Mouse (Mus musculus) midbrain, embryonic 12.5 days (tissue): ENCODE results near the gene Gdnf. TPM values are rescaled to one million over a fixed set of nuclear protein-coding genes. Genes with fewer than 3 reads are reported as not detected.

Experiments used
- ATAC-seq: fragments of 200-750 bp; cut with Nextera tagmentation; 2 replicates; pipeline ENCODE4 v1.8.0; 2017; ENCODE audit warnings: low read depth, moderate TSS enrichment, moderate library complexity; ENCODE audit not compliant: low FRiP score
- H3K27ac ChIP-seq: fragments of 300-500 bp; sonication (generic); replicated peaks from 2 replicates; pipeline ENCODE4 v1.5.1; 2016; ENCODE audit warnings: mild to moderate bottlenecking
- H3K27me3 ChIP-seq: fragments of 300-500 bp; sonication (generic); 2 replicates; pipeline ENCODE4 v1.6.1; 2016; ENCODE audit warnings: mild to moderate bottlenecking
- H3K36me3 ChIP-seq: fragments of 300-500 bp; sonication (generic); 2 replicates; pipeline ENCODE4 v1.6.1; 2016
- H3K4me1 ChIP-seq: fragments of 300-500 bp; sonication (generic); 2 replicates; pipeline ENCODE4 v1.6.1; 2016
- H3K4me2 ChIP-seq: fragments of 300-500 bp; sonication (generic); replicated peaks from 2 replicates; pipeline ENCODE4 v1.6.1; 2016; ENCODE audit warnings: mild to moderate bottlenecking, moderate library complexity
- H3K4me3 ChIP-seq: fragments of 300-500 bp; sonication (generic); 2 replicates; pipeline ENCODE4 v1.5.1; 2016; ENCODE audit warnings: mild to moderate bottlenecking
- H3K9ac ChIP-seq: fragments of 300-500 bp; sonication (generic); replicated peaks from 2 replicates; pipeline ENCODE4 v1.6.1; 2016; ENCODE audit warnings: mild to moderate bottlenecking, moderate library complexity
- H3K9me3 ChIP-seq: fragments of 300-500 bp; sonication (generic); 2 replicates; pipeline ENCODE4 v1.6.1; 2016; ENCODE audit warnings: mild to moderate bottlenecking
- WGBS: fragments of 180-500 bp; shearing (Covaris S2); methylation state at CpG from one replicate; pipeline ENCODE4 v1.1.7; 2016; 5-methylcytosine and 5-hydroxymethylcytosine counted together
- polyA plus RNA-seq: library from polyadenylated mRNA; unstranded; fragments of >200 nt; fragmentation: Nextera tagmentation; extraction: Ambion mirVana; gene quantifications from 2 replicates; pipeline ENCODE4 v1.2.1, GENCODE M21; 2016

Gdnf gene
- polyA plus RNA-seq = 0.22 and 0.35 TPM in 2 replicates

GRCm38 (mm10) chr15:7810556-7811252, at the start of gene Gdnf:
Gene Gdnf, plus strand, starts transcription at chr15:7810846.
- Histone ChIP-seq H3K9me3 (no peaks in the 10 kb centered on the region), H3K9ac (peak within 1 kb of the TSS; percentile 53), H3K36me3 (no peaks in the 10 kb centered on the region), H3K4me3 (peak within 1 kb of the TSS; percentile 58), H3K4me2 (peak within 1 kb of the TSS; percentile 92), H3K27ac (no peak within 1 kb of the TSS), H3K4me1 (peaks cover 36% of the 10 kb centered on the region), H3K27me3 (peaks cover 95% of the 10 kb centered on the region)
- peak; percentile 50 for ATAC-seq
- WGBS = under 1% methylated on average over 65 of the region's 73 CpGs

GRCm38 (mm10) chr15:7767166-7767565, 43.5 kb upstream of the Gdnf start:
- WGBS = 93% methylated on average over 7 of the region's 7 CpGs

DNA sequence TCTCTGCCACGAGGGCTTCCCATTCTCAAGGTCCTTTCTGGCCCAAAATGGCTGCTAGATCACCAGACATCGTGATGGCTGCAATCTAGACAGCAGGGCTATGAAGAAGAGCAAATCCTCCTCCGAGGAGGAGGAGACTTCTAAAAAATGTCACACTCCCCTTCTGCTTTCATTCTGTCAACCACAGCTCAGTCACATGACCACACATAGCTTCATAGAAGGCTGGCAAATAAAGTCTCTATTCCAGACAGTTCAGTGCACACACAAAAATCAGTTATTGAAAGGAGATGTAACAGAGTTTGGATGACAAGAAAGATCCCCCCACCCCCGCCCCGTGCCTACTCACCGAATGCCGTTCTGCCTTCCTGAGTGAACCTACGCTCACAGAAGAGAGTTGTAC, 37.7 kb upstream of the Gdnf start:
- Histone ChIP-seq H3K27ac (no peak overlapping the region), H3K36me3 (no peaks in the 10 kb centered on the region), H3K4me2 (no peak overlapping the region), H3K9ac (no peak overlapping the region), H3K9me3 (no peaks in the 10 kb centered on the region), H3K27me3 (no peaks in the 10 kb centered on the region), H3K4me3 (no peak overlapping the region), H3K4me1 (no peaks in the 10 kb centered on the region)
- no peak for ATAC-seq
- 87% methylated on average over 8 of the region's 8 CpGs for WGBS

More at GRCm38 (mm10) chr15:7767166-7767565, 43.5 kb upstream of the Gdnf start:
- Histone ChIP-seq H3K4me1 (no peaks in the 10 kb centered on the region), H3K36me3 (no peaks in the 10 kb centered on the region), H3K4me2 (no peak overlapping the region), H3K27ac (no peak overlapping the region), H3K4me3 (no peak overlapping the region), H3K9me3 (no peaks in the 10 kb centered on the region), H3K9ac (no peak overlapping the region), H3K27me3 (no peaks in the 10 kb centered on the region)
- no peak for ATAC-seq

- no peaks in the 10 kb centered on the region for H3K36me3 ChIP-seq
- H3K9me3 ChIP-seq = no peaks in the 10 kb centered on the region
- H3K4me2 ChIP-seq = no peak overlapping the region
- WGBS = 90% methylated on average over 5 of the region's 5 CpGs
- no peak for ATAC-seq
- no peak overlapping the region for H3K9ac ChIP-seq
- H3K27me3 ChIP-seq = no peaks in the 10 kb centered on the region
- H3K4me3 ChIP-seq = no peak overlapping the region
- H3K4me1 ChIP-seq = no peaks in the 10 kb centered on the region
- no peak overlapping the region for H3K27ac ChIP-seq
Observed at GRCm38 (mm10) chr15:7781517-7781916, 29.1 kb upstream of the Gdnf start.

GRCm38 (mm10) chr15:7809841-7810391, 730 bp upstream of the Gdnf start:
- H3K27ac ChIP-seq = no peak overlapping the region
- under 1% methylated on average over 32 of the region's 32 CpGs for WGBS
- H3K36me3 ChIP-seq = no peaks in the 10 kb centered on the region
- no peaks in the 10 kb centered on the region for H3K9me3 ChIP-seq
- H3K4me3 ChIP-seq = peak overlapping the region; percentile 58
- H3K4me2 ChIP-seq = peak overlapping the region; percentile 92
- ATAC-seq = peak; percentile 17; the same call in 1 of the 2 replicates
- peak overlapping the region; percentile 53 for H3K9ac ChIP-seq
- peaks cover 87% of the 10 kb centered on the region for H3K27me3 ChIP-seq
- H3K4me1 ChIP-seq = peaks cover 28% of the 10 kb centered on the region; the same call in 1 of the 2 replicates

DNA sequence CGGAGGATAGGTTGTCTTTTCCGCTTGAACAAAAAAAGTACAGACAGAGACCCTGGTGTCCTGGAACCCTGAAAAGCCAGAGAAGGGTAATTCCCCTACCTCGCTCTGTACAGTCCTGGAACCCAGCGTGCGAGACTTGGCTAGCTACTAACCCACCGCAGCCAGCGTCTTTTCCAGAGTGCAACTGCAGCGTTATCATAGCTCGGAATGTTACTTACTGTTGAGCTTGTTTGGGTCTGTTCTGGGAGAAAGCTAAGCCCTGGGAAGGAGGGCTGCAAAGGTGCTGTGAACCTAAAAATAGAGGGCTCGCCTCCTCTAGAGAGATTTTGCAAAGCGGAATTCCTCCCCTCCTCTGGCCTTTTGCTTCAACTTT, 593 bp downstream of the Gdnf start:
- peak overlapping the region; percentile 92 for H3K4me2 ChIP-seq
- H3K27me3 ChIP-seq = peaks cover 99% of the 10 kb centered on the region
- ATAC-seq = no peak
- H3K27ac ChIP-seq = no peak overlapping the region
- no peaks in the 10 kb centered on the region for H3K9me3 ChIP-seq
- peak overlapping the region; percentile 58 for H3K4me3 ChIP-seq
- peaks cover 38% of the 10 kb centered on the region for H3K4me1 ChIP-seq
- no peak overlapping the region for H3K9ac ChIP-seq
- WGBS = 1% methylated on average over 11 of the region's 11 CpGs
- H3K36me3 ChIP-seq = no peaks in the 10 kb centered on the region

GRCm38 (mm10) chr15:7811856-7812733, 1.4 kb downstream of the Gdnf start:
- Histone ChIP-seq H3K36me3 (no peaks in the 10 kb centered on the region), H3K4me1 (peaks cover 38% of the 10 kb centered on the region), H3K4me2 (peak overlapping the region; percentile 92), H3K9ac (no peak overlapping the region), H3K9me3 (no peaks in the 10 kb centered on the region), H3K27ac (no peak overlapping the region), H3K27me3 (peaks cover 99% of the 10 kb centered on the region), H3K4me3 (peak overlapping the region; percentile 58; the same call in 1 of the 2 replicates)
- WGBS = 4% methylated on average over 24 of the region's 24 CpGs
- no peak for ATAC-seq

GRCm38 (mm10) chr15:7812872-7813530, 2.4 kb downstream of the Gdnf start:
- under 1% methylated on average over 41 of the region's 41 CpGs for WGBS
- H3K36me3 ChIP-seq = no peaks in the 10 kb centered on the region
- H3K9ac ChIP-seq = peak overlapping the region; percentile 43; the same call in 1 of the 2 replicates
- ATAC-seq = peak; percentile 67
- H3K27ac ChIP-seq = no peak overlapping the region
- H3K9me3 ChIP-seq = no peaks in the 10 kb centered on the region
- H3K4me2 ChIP-seq = peak overlapping the region; percentile 90
- H3K27me3 ChIP-seq = peaks cover 99% of the 10 kb centered on the region
- H3K4me3 ChIP-seq = peak overlapping the region; percentile 54
- peaks cover 38% of the 10 kb centered on the region for H3K4me1 ChIP-seq

GRCm38 (mm10) chr15:7813531-7814370, 3.1 kb downstream of the Gdnf start:
- ATAC-seq = peak; percentile 20; the same call in 1 of the 2 replicates
- Histone ChIP-seq H3K4me2 (peak overlapping the region; percentile 90), H3K27ac (no peak overlapping the region), H3K27me3 (peaks cover 98% of the 10 kb centered on the region), H3K4me1 (peaks cover 38% of the 10 kb centered on the region), H3K9ac (peak overlapping the region; percentile 61), H3K9me3 (no peaks in the 10 kb centered on the region), H3K36me3 (no peaks in the 10 kb centered on the region), H3K4me3 (peak overlapping the region; percentile 54)
- 0% methylated on average over 39 of the region's 45 CpGs for WGBS

GRCm38 (mm10) chr15:7814371-7814680, 3.7 kb downstream of the Gdnf start:
- WGBS = 7% methylated on average over 7 of the region's 7 CpGs
- Histone ChIP-seq H3K9me3 (no peaks in the 10 kb centered on the region), H3K36me3 (no peaks in the 10 kb centered on the region), H3K27ac (no peak overlapping the region), H3K9ac (no peak overlapping the region), H3K4me1 (peaks cover 38% of the 10 kb centered on the region), H3K4me2 (peak overlapping the region; percentile 90; the same call in 1 of the 2 replicates), H3K27me3 (peaks cover 96% of the 10 kb centered on the region), H3K4me3 (no peak overlapping the region)
- no peak for ATAC-seq

DNA sequence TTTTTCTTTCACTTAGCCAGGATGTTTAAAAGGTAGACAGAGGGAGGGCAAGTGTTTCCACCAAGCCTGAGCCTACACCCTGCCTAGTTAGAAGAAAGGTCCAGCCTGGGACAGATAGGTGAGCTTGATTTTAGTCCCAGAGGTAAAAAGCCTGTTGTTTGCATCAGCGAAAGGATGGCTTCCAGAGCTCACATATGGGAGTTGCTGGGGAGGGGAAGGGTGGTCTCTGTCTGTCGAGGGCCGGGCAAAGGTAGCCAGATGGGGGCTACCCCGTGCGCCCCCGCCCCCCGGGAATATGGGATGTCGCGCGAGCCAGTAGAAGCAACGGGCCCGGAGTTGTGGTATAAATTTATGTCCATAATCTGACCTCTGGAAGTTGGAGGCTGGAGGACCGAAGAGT, 4.3 kb downstream of the Gdnf start:
- Histone ChIP-seq H3K27ac (no peak overlapping the region), H3K27me3 (peaks cover 95% of the 10 kb centered on the region), H3K4me2 (peak overlapping the region; percentile 52), H3K36me3 (no peaks in the 10 kb centered on the region), H3K9me3 (no peaks in the 10 kb centered on the region), H3K9ac (peak overlapping the region; percentile 28; the same call in 1 of the 2 replicates), H3K4me3 (peak overlapping the region; percentile 39), H3K4me1 (peaks cover 36% of the 10 kb centered on the region)
- ATAC-seq = no peak
- 2% methylated on average over 13 of the region's 13 CpGs for WGBS
